Mouse (Mus musculus): ENCODE results near the gene Stmn3. TPM values are rescaled to one million over a fixed set of nuclear protein-coding genes. Genes with fewer than 3 reads are reported as not detected.
"Not testable (repeated sequence)": the region's sequence is repeated elsewhere in the genome, so short reads cannot be mapped to it uniquely, and the experiment has no call there.

Gene Stmn3
- polyA plus RNA-seq, 1 experiment, result not detected

GRCm38 (mm10) chr2:181302041-181302440, 12.3 kb downstream of the Stmn3 start:
- no peak for TF ChIP-seq GATA1 (IDR thresholded peaks at IDR 0.05; ENCODE audit: low read length)

- TF ChIP-seq GATA1 (IDR thresholded peaks at IDR 0.05; ENCODE audit: low read length), result no peak
Measured at GRCm38 (mm10) chr2:181290937-181291336, 23.4 kb downstream of the Stmn3 start.

- TF ChIP-seq GATA1 (IDR thresholded peaks at IDR 0.05; ENCODE audit: low read length), result no peak
Measured at GRCm38 (mm10) chr2:181288691-181289090, 25.6 kb downstream of the Stmn3 start.

GRCm38 (mm10) chr2:181287958-181288350, 26.3 kb downstream of the Stmn3 start, which contains the start of gene Gmeb2:
Gmeb2 (minus strand) TSS chr2:181288035.
- TF ChIP-seq GATA1 (IDR thresholded peaks at IDR 0.05; ENCODE audit: low read length), result not testable (repeated sequence)

GRCm38 (mm10) chr2:181287338-181287957, 26.9 kb downstream of the Stmn3 start:
- TF ChIP-seq GATA1 (IDR thresholded peaks at IDR 0.05; ENCODE audit: low read length), result no peak

GRCm38 (mm10) chr2:181286629-181287337, 27.5 kb downstream of the Stmn3 start:
- TF ChIP-seq GATA1 (IDR thresholded peaks at IDR 0.05; ENCODE audit: low read length), result no peak

GRCm38 (mm10) chr2:181279968-181280367, 34.3 kb downstream of the Stmn3 start:
- no peak for TF ChIP-seq GATA1 (IDR thresholded peaks at IDR 0.05; ENCODE audit: low read length)

GRCm38 (mm10) chr2:181277866-181278265, 36.4 kb downstream of the Stmn3 start:
- no peak for TF ChIP-seq GATA1 (IDR thresholded peaks at IDR 0.05; ENCODE audit: low read length)

- TF ChIP-seq GATA1 (IDR thresholded peaks at IDR 0.05; ENCODE audit: low read length), result no peak
Measured at GRCm38 (mm10) chr2:181276766-181277165, 37.5 kb downstream of the Stmn3 start.

GRCm38 (mm10) chr2:181274639-181275038, 39.7 kb downstream of the Stmn3 start:
- no peak for TF ChIP-seq GATA1 (IDR thresholded peaks at IDR 0.05; ENCODE audit: low read length)

- TF ChIP-seq GATA1 (IDR thresholded peaks at IDR 0.05; ENCODE audit: low read length), result no peak
Measured at GRCm38 (mm10) chr2:181273829-181274228, 40.5 kb downstream of the Stmn3 start.

- no peak for TF ChIP-seq GATA1 (IDR thresholded peaks at IDR 0.05; ENCODE audit: low read length)
Measured at GRCm38 (mm10) chr2:181272092-181272491, 42.2 kb downstream of the Stmn3 start.

- TF ChIP-seq GATA1 (IDR thresholded peaks at IDR 0.05; ENCODE audit: low read length), result no peak
Measured at GRCm38 (mm10) chr2:181266839-181267238, 47.5 kb downstream of the Stmn3 start.

Other genes with a start within 250 kb of the Stmn3 start
- gene Kcnq2, start 179.2 kb downstream of the Stmn3 start, polyA plus RNA-seq (2012), result not detected in 2 replicates
- gene Eef1a2, start 157.5 kb downstream of the Stmn3 start, polyA plus RNA-seq (2012), result not detected in 2 replicates
- gene Ppdpf, start 127.3 kb downstream of the Stmn3 start, polyA plus RNA-seq (2012), result 208 and 260 TPM in 2 replicates
- gene Ptk6, start 111.7 kb downstream of the Stmn3 start, polyA plus RNA-seq (2012), result not detected in 2 replicates
- gene Srms, start 101.3 kb downstream of the Stmn3 start, polyA plus RNA-seq (2012), result not detected in 2 replicates
- gene Fndc11, start 94.5 kb downstream of the Stmn3 start, polyA plus RNA-seq (2012), result not detected in 2 replicates
- gene Helz2, start 72.5 kb downstream of the Stmn3 start, polyA plus RNA-seq (2012), result 12.4 and 14.2 TPM in 2 replicates
- 10.8 and 19.1 TPM in 2 replicates for gene Gmeb2, start 26.5 kb downstream of the Stmn3 start, polyA plus RNA-seq (2012)
- 25.1 and 35.5 TPM in 2 replicates for gene Rtel1, start 5.2 kb upstream of the Stmn3 start, polyA plus RNA-seq (2012)
- 36.5 and 42.9 TPM in 2 replicates for gene Zgpat, start 50.4 kb upstream of the Stmn3 start, polyA plus RNA-seq (2012)
- gene Arfrp1, start 50.9 kb upstream of the Stmn3 start, polyA plus RNA-seq (2012), result 21.7 and 25.2 TPM in 2 replicates
- 17.7 and 30.2 TPM in 2 replicates for gene Lime1, start 65.6 kb upstream of the Stmn3 start, polyA plus RNA-seq (2012)
- gene Zbtb46, start 144.9 kb upstream of the Stmn3 start, polyA plus RNA-seq (2012), result 0.11 and 0.22 TPM in 2 replicates
- not detected in 2 replicates for gene Abhd16b, start 178.7 kb upstream of the Stmn3 start, polyA plus RNA-seq (2012)
- 31.1 and 70.5 TPM in 2 replicates for gene Tpd52l2, start 182.6 kb upstream of the Stmn3 start, polyA plus RNA-seq (2012)
- 27.9 and 31.8 TPM in 2 replicates for gene Dnajc5, start 206.0 kb upstream of the Stmn3 start, polyA plus RNA-seq (2012)

All from G1E-ER4 (cell line).